Mouse (Mus musculus) left cerebral cortex, postnatal 36 days (tissue): ENCODE data around the gene Enah. TPM values are rescaled to one million over a fixed set of nuclear protein-coding genes. Genes with fewer than 3 reads are reported as not detected.

Source experiments
- DNase-seq, 2 experiments: peaks; one replicate each; pipeline ENCODE4 v3.0.0; 2021 to 2022; ENCODE audit warnings: low spot score in 2 of 2, mixed read lengths in 1 of 2
- intact Hi-C: fragments of 180-260 bp; cut with DNase I; formaldehyde crosslinking; loops from one replicate; pipeline ENCODE4 v1.15.1; 2025
- total RNA-seq, 2 experiments: library from RNA; stranded (reverse); gene quantifications; 2 replicates each; pipeline ENCODE4 v1.2.3; 2021

The Enah gene
- 100 to 1,000 TPM; 128 to 155 TPM for total RNA-seq

- intact Hi-C loops = loop anchor here (1.0 to 10.0 kb wide), 7 partner anchors 35 to 128 kb away; no protein-coding TSS in a partner anchor
- peak; percentile 74 to 77 for DNase-seq
Observed at GRCm38 (mm10) chr1:182019926-182020801, at the start of gene Enah. Gene Enah (minus strand): TSS chr1:182019990.

- intact Hi-C loops = no loop called here
- no peak for DNase-seq
Observed at GRCm38 (mm10) chr1:182068136-182068535, 48.3 kb upstream of the Enah start.

- no peak for DNase-seq
- intact Hi-C loops = no loop called here
Observed at GRCm38 (mm10) chr1:182066527-182067465, 47.0 kb upstream of the Enah start.

GRCm38 (mm10) chr1:182063716-182064115 is 43.9 kb upstream of the Enah start:
- DNase-seq = no peak
- intact Hi-C loops = no loop called here

GRCm38 (mm10) chr1:182062801-182063200 is 43.0 kb upstream of the Enah start:
- intact Hi-C loops = no loop called here
- no peak for DNase-seq

- no peak for DNase-seq
- intact Hi-C loops = no loop called here
Observed at GRCm38 (mm10) chr1:182061203-182061602, 41.4 kb upstream of the Enah start.

- intact Hi-C loops = no loop called here
- DNase-seq = no peak
Observed at GRCm38 (mm10) chr1:182059806-182060205, 40.0 kb upstream of the Enah start.

- no peak for DNase-seq
- intact Hi-C loops = no loop called here
Observed at GRCm38 (mm10) chr1:182057998-182058397, 38.2 kb upstream of the Enah start.

- no peak for DNase-seq
- intact Hi-C loops = loop anchor here (1.0 kb wide), 1 partner anchor 35 kb away; no protein-coding TSS in a partner anchor
Observed at GRCm38 (mm10) chr1:182055122-182055521, 35.3 kb upstream of the Enah start.

GRCm38 (mm10) chr1:182054651-182055050 is 34.9 kb upstream of the Enah start:
- DNase-seq = no peak
- intact Hi-C loops = loop anchor here (1.0 kb wide), 1 partner anchor 34 kb away; no protein-coding TSS in a partner anchor

- DNase-seq = no peak
- intact Hi-C loops = no loop called here
Observed at GRCm38 (mm10) chr1:182052973-182053372, 33.2 kb upstream of the Enah start.

- no peak for DNase-seq
- intact Hi-C loops = no loop called here
Observed at GRCm38 (mm10) chr1:182052385-182052784, 32.6 kb upstream of the Enah start.

GRCm38 (mm10) chr1:182049813-182050212 is 30.0 kb upstream of the Enah start:
- intact Hi-C loops = no loop called here

GRCm38 (mm10) chr1:182048101-182048500 is 28.3 kb upstream of the Enah start:
- intact Hi-C loops = no loop called here
- no peak for DNase-seq

More at GRCm38 (mm10) chr1:182049813-182050212, 30.0 kb upstream of the Enah start:
- DNase-seq = no peak

- no peak for DNase-seq
- intact Hi-C loops = no loop called here
Observed at GRCm38 (mm10) chr1:182047016-182047690, 27.4 kb upstream of the Enah start.

- peak in 1 of 2 experiments; percentile 21 for DNase-seq
- intact Hi-C loops = no loop called here
Observed at GRCm38 (mm10) chr1:182045208-182045607, 25.4 kb upstream of the Enah start.

GRCm38 (mm10) chr1:182040538-182040937 is 20.7 kb upstream of the Enah start:
- intact Hi-C loops = no loop called here
- no peak for DNase-seq

GRCm38 (mm10) chr1:182031757-182032156 is 12.0 kb upstream of the Enah start:
- DNase-seq = no peak
- intact Hi-C loops = no loop called here

- DNase-seq = no peak
- intact Hi-C loops = no loop called here
Observed at GRCm38 (mm10) chr1:182031066-182031465, 11.3 kb upstream of the Enah start.
